Mouse (Mus musculus) large intestine, adult 2 months (tissue): ENCODE measurements around the gene Gimap4. TPM values are rescaled to one million over a fixed set of nuclear protein-coding genes. Genes with fewer than 3 reads are reported as not detected.

Experiments used
- DNase-seq: peaks from one replicate; pipeline ENCODE4 v3.0.0-alpha.2; 2012; ENCODE audit warnings: low read depth, low spot score
- WGBS: fragments of 180-500 bp; shearing (Covaris S2); methylation state at CpG from one replicate; pipeline ENCODE4 v1.1.7; 2018; 5-methylcytosine and 5-hydroxymethylcytosine counted together
- polyA plus RNA-seq: library from polyadenylated mRNA; depleted of rRNA; stranded (reverse); fragments of >200 nt; gene quantifications from 2 replicates; pipeline ENCODE4 v1.2.3, GENCODE M21; 2012

Gimap4 gene
- polyA plus RNA-seq, 1 experiment = 24.6 TPM

DNA sequence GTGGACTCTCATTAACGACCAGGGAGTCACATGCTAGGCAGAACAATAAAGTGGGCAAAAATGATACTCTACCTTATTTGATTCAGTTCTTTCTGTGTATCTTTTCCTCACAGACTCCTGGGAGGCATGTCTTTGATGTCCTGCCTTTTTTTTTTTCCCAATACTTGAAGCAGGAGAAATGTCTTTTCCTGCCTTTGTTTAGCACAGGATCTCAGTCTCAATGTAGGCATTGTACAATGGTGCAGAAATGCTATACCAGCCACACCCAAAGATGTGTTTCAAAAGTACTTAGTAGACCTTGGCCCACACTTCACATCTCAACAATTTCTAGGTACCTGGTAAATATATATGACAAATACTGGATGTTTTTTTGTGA lies 13.2 kb downstream of the Gimap4 start:
- no peak for DNase-seq
- WGBS = 26% methylated on average over 1 of the region's 1 CpGs

DNA sequence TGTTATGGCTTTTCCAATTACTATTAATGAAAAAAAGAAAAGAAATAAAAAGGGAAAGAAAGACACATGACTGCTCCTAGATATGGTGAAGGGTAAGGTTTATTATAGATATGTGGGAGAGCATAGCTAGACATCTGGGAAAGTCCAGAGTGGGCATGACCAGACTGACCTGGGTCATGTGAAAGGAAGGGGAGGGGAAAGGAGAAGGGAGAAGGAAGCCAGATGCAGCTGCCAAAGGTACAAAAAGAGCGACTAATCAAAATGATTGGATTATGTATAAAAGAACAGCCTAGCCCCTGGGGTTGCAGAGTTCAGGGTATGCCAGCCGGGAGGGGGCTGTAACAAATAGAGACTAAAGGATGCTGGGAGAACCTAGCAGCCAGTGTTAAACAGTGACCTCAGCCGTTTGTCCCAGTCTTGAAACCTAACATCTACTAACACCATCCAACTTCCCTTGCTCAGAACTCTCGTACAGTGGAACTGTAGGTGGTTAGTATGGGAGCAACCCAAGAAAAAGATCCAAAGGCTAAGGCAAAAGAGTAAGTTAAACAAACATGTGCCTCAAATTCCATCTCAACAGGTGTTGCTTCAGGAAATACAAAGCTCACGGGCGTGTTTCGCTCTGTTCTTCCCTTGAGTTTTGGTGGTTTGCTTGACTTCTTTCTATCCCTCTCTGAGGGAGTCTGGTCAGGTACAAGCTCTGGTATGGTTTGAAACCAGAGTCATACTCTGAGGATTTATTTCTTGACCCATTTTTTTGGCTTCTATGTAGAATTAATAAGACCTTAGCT lies 13.9 kb downstream of the Gimap4 start:
- DNase-seq = no peak

DNA sequence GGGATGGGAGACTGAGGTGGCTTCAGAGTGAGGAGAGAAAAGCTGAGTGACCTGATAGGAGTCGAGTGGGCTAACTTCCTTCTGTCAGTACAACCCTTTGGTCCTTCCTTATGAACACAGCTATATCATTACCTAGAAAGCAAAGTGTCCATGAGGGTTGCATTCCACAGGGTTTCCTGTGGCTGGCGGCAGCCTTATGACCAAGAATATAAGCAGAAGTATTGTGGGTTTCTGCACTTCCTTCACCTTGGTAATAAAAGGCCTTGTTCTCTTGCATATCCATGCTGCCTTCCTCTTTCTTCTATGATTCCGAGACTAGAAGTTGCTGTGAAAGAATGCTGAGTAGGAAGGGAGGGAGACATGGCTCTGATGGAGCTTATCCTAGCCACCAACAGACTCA lies 14.5 kb downstream of the Gimap4 start:
- no peak for DNase-seq
- WGBS = 72% methylated on average over 3 of the region's 3 CpGs

More for the DNA sequence above, 13.9 kb downstream of the Gimap4 start:
- WGBS = 68% methylated on average over 7 of the region's 7 CpGs

DNA sequence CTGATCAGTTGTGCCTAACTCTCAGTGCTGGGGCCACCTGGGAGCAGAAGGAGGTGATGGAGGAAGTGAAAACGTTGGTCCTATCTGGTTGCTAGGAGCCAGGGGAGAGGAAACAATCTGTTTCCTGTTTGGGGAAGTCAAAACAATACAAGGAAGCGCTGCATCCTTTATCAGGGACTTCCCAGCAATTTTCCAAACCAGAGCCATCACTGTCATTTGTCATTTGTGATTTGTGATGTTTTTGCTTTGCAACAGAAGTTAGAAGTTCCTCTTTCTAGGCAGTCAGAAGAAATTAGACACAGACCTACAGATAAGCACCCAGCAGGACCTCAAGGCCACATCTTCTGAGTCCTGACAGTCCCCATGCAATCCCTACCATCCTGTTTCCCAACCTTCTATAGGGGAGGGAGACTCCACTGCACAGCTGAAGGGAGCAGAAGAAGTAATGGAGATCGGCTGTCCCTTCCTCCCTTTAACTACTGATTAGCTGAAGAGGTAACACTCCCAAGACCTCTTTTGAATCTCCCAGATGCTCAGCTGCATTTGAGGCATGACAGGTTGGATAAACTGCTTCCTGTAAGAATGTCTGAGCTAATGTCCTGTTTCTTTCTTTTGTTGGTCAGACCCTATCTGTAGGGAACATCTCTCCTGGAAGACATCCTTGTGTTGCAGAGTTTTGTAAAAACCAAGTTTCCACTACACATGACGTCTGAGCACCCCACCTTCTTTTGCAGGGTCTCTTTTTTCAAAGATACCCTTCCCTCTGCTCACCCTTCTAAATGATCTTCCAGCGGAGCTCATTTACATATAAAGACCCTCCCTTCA lies 16.1 kb downstream of the Gimap4 start:
- 56% methylated on average over 5 of the region's 5 CpGs for WGBS
- no peak for DNase-seq

DNA sequence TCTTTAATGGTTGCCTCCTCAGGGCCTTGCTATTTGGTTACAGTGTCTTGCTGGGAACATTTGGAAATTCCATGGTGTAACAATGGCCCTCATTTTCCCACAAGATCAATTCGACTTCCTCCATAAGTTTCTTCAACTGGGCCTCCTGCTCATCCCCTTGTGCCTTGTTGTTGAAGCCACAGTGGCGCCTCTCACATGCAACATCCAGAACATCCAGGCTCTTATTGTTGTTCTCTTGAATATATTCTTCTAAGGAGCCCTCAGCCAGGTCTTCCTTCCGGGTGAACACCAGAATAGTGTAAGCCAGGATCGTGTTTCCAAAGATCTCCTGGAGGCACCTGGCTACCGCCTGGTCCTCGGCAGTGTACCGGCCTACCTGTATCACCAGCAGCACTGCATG lies 17.8 kb downstream of the Gimap4 start:
- no peak for DNase-seq
- 86% methylated on average over 7 of the region's 7 CpGs for WGBS

DNA sequence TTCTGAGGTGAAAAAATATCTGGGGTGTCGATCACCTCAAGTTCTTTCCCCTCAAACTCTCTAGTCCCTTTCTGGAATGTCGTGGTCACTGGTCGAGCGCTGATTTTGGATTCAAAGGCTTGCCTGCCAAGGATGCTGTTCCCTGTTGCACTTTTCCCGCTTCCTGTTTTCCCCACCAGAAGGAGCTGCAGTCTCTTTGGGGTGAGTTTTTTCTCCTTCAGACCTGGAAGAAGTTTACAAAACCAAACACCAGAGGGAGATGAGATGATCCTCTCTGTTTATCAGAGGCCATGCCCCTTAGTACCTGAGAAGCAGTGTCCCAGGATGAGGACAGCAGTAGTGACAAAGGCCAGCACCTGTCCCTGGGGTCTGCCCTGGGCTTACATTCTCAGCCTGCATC lies 18.3 kb downstream of the Gimap4 start:
- DNase-seq = no peak
- WGBS = 64% methylated on average over 5 of the region's 5 CpGs

DNA sequence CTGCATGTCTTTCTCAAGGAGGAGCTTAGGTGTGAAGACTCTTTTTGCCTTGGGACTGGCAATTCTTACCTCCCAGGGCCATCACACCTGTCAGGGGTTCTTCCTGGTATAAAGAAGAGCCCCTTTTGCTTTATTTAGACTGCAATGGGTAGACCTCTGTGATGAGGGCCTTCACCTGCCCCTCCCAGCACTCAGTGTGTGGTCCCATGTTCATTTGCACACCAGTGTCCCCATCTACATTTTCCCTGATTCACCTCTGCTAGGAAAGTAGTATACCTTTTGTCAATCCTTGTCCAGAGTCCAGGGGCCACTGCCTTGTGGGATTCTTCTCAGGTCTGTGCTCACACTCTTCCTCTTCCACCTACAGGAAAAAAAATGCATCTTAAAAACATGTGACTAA lies 19.8 kb downstream of the Gimap4 start:
- no peak for DNase-seq

DNA sequence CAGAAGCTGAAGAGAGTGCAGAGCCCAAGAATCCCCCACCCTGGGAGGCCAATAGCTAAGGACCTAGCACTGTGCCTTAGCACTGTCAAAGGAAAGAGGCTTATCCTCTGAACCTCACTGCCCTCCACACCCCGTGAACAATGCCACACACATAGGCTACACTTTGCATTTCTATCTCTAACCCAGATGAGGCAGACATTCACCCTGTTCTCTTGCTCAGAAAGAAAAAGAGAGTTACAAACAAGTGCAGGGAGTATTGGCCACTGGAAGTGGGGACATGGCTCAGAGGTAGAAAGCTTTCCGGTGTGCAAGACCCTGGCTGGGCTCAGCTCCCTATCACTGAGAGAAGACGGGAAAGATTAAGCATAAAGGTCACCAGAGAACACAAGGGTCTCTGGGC lies 21.8 kb downstream of the Gimap4 start:
- DNase-seq = no peak
- 65% methylated on average over 3 of the region's 3 CpGs for WGBS

DNA sequence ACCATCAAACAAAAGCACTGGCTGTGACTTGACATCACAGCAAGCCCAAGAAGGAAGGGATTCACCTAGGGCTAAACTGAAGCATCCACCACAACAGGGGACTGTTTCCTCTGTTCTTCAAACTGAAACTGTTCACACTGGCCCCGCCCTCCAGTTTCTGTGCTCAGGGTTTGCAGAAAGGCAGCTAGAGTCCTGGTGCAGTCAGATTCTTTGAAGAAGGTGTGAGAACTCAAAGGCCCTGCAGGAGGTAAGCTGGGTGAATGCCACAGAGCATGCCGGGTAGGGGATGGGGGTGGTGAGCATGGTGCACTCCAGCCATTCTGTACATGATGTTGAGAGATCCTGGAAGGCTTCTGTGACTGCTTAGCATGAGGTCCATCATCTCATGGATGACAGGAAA lies 34.1 kb downstream of the Gimap4 start, which contains the start of the genes Gm28053 and Gimap7:
TSS of gene Gm28053 (plus strand) at position 153 of the 400 bp plus-strand sequence.
TSS of gene Gimap7 (plus strand) at position 167 of the 400 bp plus-strand sequence.
- DNase-seq = no peak
- 58% methylated on average over 2 of the region's 2 CpGs for WGBS

DNA sequence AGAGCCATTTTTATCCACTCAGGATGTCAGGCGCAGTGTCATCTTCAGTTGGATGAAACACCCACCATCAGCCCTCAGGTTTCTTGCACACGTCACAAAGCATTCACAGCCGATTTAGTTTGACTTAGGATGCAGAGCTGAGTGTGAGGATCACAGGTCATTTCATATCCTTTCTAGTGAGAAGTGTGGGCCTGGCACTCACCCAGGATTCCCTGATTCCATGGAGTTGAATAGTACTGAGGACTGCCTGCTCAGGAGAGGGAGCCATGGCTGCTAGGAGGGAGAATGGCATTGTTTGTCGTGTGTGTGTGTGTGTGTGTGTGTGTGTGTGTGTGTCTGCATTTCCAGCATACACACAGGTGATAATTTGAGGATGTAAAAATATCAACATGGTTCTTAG lies 36.0 kb downstream of the Gimap4 start:
- 76% methylated on average over 4 of the region's 4 CpGs for WGBS
- DNase-seq = no peak

DNA sequence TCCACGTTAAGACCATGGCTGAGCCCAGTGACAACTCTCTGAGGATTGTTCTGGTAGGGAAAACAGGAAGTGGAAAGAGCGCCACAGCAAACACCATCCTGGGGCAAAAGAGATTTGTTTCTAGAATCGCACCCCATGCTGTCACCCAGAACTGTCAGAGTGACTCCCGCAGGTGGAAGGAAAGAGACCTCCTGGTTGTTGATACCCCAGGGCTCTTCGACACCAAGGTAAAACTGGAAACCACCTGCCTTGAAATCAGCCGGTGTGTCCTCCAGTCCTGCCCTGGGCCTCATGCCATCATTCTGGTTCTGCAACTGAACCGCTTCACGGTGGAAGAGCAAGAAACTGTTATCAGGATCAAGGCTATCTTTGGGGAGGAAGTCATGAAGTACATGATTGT lies 39.1 kb downstream of the Gimap4 start:
- 73% methylated on average over 8 of the region's 8 CpGs for WGBS

DNA sequence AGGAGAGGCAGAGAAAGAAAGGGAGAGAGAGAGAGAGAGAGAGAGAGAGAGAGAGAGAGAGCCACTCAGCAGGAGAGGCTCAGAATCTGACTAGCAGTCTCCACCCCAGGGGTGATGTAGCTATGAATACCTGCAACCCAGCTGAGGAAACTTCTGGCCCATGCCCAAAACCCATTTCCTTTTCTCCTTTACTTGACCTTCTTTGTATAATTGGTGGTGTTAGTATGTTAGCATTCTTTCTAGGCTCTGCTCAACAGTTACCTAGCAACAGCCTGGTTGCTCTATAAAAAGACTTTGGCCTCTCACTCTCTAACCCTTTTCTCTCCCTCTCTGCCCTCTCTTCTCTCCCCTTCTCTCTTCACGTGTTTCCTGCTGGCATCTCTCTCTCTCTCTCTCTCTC lies 41.1 kb downstream of the Gimap4 start:
- DNase-seq = no peak
- 0% methylated on average over 1 of the region's 1 CpGs for WGBS

More for the DNA sequence above, 39.1 kb downstream of the Gimap4 start:
- no peak for DNase-seq

DNA sequence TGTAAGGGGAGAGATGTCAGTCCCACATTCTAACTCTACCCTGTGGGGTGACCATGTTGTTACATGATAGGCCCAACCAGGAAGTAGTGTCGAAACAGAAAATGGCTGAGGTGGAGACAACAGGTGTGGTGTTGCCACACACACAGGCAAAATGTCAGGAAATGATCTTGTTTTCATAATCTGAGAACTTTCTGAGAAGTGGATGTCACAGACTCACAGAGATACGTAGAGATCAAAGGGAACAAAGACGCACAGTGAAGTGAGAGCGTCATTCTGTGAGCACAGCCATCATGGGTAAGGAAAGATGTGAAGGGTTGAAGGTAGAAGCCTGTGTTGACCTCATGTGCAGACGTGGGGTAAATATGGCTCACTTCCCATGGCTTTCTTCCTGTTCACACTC lies 43.4 kb downstream of the Gimap4 start:
- no peak for DNase-seq
- 89% methylated on average over 5 of the region's 5 CpGs for WGBS

DNA sequence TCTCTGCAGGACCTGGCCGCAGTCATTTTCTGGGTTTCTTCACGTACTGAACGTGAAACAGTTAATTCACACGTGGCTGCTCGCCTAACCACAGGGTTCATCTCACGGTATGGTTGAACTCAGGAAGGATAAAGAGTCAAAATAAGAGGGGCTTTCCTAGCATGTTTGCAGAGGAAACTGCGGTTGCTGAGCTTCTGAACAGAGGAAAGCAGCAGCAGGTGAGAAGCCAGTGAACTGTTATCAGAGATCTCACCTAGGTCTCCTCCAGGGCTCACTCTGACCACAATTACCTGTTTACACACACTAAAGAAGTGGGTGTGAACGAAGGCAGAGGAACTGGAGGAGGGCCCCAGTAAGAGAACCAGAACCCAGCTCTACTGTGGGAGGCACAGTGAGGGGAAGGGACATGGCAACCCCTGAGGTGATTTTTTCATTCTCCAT lies 48.5 kb downstream of the Gimap4 start:
- DNase-seq = no peak
- WGBS = 36% methylated on average over 8 of the region's 8 CpGs

DNA sequence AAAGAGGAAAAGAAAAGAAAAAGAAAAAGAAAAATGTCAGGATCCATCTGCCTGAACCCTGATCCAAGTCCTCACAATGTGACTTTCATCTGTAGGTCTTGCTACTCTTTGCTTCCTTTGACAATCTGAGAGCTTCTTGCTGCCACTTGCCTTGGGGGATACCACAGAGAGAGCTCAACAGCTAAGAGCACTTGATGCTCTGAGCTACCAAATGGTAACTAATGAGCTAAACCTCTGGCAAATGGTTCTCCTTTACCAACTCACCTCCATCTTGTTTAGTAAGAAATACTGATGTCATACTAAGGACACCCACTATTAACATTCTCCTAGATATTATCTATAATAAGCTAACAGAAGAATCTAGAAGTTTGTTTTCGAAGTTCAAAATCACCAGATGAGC lies 49.3 kb downstream of the Gimap4 start:
- no peak for DNase-seq
- 86% methylated on average over 1 of the region's 1 CpGs for WGBS

DNA sequence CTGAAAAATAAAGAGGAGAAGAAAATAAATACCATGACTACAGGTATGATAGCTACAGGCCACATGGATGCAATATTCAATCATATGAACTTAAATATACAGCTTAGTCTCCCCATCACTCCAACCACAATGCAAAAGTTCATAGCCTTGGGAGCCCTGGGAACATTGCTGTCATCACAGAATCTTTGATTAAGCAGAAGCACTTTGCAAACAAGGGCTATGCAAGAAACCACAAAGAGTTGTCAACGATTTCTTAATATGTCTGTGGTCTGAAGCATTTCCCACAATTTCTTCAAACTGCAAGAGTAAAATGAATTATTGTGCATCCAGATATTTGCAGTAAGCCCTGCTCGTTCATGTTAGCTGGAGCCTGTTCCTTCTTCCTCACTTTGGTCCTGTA lies 52.7 kb downstream of the Gimap4 start:
- 71% methylated on average over 2 of the region's 2 CpGs for WGBS
- DNase-seq = no peak

DNA sequence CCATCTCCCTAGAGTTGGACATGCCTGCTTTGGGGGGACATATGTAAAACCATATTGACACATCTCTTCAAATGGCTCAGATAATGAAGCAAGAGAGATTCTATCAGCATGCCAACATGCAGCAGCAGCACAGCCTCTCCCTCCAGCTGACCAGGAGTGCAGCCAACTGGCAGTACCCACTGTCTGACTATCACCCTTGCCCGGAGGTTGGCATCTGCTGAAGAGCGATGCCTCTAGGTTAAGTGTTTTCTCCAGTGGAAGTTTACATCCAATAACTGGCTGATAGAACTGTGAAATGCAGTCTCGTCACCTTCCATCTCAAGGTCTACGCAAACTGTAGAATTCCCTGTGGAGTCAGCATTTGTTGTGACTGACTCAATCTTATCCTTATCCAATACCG lies 53.3 kb downstream of the Gimap4 start:
- no peak for DNase-seq
- WGBS = 92% methylated on average over 5 of the region's 5 CpGs

DNA sequence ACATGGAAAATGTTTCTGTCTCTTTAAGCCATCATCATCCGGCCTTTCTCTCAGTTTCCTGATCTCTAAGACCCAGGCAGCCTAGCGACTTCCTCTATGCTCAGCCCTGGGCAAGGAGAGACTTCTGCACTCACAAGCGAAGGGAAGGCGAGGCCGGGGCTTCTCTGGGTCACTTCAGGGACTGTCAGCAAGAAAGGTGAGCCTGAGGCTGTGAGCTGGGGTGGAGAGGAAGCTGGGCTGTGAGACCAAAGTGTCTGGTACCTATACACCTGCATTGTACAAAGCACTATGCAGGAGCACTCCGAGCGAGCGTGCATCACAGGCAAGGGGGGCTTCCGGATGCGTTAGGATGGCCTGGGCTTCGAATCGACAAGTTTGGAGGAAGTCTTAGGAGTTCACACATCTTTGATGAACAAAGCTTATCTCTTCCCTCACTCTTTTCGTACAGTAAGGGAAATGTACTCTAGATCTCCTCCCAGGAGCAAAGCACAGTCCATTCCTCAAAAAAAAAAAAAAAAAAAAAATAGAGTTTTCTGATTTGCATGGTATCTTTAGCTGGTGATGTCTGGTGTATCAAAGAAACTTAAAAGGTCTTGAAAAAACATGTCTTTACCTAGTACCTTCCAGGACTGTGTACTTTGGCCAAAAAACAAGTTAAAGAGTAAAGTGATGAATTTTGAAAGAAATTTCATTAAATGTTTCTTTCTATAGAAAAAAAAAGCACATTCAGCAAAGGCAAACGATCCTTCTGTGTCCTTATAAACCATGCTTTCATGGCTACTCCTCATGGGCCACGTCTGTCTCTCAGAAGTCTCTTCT lies 54.8 kb downstream of the Gimap4 start, which contains the start of gene Gimap1:
TSS of gene Gimap1 (plus strand) at position 94 of the 819 bp plus-strand sequence.
- no peak for DNase-seq
- WGBS = 66% methylated on average over 15 of the region's 15 CpGs

DNA sequence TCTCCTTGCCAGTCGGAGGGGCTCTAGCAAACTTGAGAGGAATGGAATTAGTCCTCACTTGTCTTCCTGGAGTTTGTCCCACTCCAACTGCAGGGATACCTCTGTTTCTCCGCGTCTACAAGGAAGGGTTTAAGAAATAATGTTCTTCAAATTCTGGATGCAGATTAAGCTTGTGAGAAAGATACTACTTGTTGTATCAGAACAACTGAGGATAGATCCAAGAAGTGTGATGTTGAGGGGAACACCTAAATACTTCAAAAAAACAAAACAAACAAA lies 55.4 kb downstream of the Gimap4 start:
- DNase-seq = no peak
- 83% methylated on average over 3 of the region's 3 CpGs for WGBS

DNA sequence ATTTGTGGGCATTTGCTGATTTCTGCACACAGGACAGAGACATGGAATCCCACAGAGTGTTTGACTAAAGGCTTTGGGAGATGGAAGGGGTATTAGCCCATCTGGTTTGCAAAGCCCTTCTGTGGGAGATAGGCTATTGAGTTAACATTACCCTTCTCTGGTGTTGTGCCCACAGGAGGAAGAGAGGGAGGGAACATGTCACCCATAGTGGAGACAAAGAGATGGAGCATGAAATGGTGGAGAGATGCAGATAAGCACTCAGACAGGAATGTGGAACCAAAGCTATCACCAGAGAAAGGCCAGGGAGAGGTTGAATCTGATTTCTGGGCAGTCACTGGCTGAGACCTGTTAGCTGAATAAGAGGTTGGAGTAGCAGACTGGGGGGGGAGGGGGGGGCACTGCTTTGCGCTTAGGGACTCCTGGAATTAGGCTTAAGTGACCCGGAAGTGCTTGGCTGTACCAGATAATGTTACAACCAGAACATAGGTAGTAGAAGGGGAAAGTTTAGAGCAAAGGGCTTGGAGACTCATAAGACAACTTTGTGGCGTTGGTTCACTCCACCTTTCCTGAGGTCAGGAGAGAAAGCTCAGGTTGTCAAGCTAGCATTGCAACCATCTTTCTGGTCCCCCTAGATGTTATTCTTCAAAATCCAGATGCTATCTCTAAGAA lies 56.3 kb downstream of the Gimap4 start:
- DNase-seq = no peak
- WGBS = 65% methylated on average over 3 of the region's 3 CpGs
